Mouse (Mus musculus) neural tube, embryonic 12.5 days (tissue): ENCODE data around the gene Exosc9. TPM values are rescaled to one million over a fixed set of nuclear protein-coding genes. Genes with fewer than 3 reads are reported as not detected.

Experiments
- ATAC-seq: fragments of 200-750 bp; cut with Nextera tagmentation; 2 replicates; pipeline ENCODE4 v1.8.0; 2017; ENCODE audit warnings: low read depth, mild to moderate bottlenecking, moderate TSS enrichment, moderate library complexity; ENCODE audit not compliant: low FRiP score
- H3K27ac ChIP-seq: fragments of 300-500 bp; sonication (generic); 2 replicates; pipeline ENCODE4 v1.5.1; 2016
- H3K27me3 ChIP-seq: fragments of 300-500 bp; sonication (generic); replicated peaks from 2 replicates; pipeline ENCODE4 v1.6.1; 2016; ENCODE audit warnings: mild to moderate bottlenecking
- H3K36me3 ChIP-seq: fragments of 300-500 bp; sonication (generic); 2 replicates; pipeline ENCODE4 v1.6.1; 2016; ENCODE audit warnings: mild to moderate bottlenecking
- H3K4me1 ChIP-seq: fragments of 300-500 bp; sonication (generic); 2 replicates; pipeline ENCODE4 v1.6.1; 2016
- H3K4me2 ChIP-seq: fragments of 300-500 bp; sonication (generic); replicated peaks from 2 replicates; pipeline ENCODE4 v1.6.1; 2016; ENCODE audit warnings: mild to moderate bottlenecking
- H3K4me3 ChIP-seq: fragments of 300-500 bp; sonication (generic); 2 replicates; pipeline ENCODE4 v1.5.1; 2016
- H3K9ac ChIP-seq: fragments of 300-500 bp; sonication (generic); 2 replicates; pipeline ENCODE4 v1.6.1; 2016; ENCODE audit warnings: mild to moderate bottlenecking
- H3K9me3 ChIP-seq: fragments of 300-500 bp; sonication (generic); 2 replicates; pipeline ENCODE4 v1.6.1; 2016; ENCODE audit warnings: mild to moderate bottlenecking
- WGBS: fragments of 180-500 bp; shearing (Covaris S2); methylation state at CpG from one replicate; pipeline ENCODE4 v1.1.7; 2016; 5-methylcytosine and 5-hydroxymethylcytosine counted together
- polyA plus RNA-seq: library from polyadenylated mRNA; unstranded; fragments of >200 nt; fragmentation: Nextera tagmentation; extraction: Ambion mirVana; gene quantifications from 2 replicates; pipeline ENCODE4 v1.2.1, GENCODE M21; 2016

Gene Exosc9
- 85.2 and 86.6 TPM in 2 replicates for polyA plus RNA-seq

DNA sequence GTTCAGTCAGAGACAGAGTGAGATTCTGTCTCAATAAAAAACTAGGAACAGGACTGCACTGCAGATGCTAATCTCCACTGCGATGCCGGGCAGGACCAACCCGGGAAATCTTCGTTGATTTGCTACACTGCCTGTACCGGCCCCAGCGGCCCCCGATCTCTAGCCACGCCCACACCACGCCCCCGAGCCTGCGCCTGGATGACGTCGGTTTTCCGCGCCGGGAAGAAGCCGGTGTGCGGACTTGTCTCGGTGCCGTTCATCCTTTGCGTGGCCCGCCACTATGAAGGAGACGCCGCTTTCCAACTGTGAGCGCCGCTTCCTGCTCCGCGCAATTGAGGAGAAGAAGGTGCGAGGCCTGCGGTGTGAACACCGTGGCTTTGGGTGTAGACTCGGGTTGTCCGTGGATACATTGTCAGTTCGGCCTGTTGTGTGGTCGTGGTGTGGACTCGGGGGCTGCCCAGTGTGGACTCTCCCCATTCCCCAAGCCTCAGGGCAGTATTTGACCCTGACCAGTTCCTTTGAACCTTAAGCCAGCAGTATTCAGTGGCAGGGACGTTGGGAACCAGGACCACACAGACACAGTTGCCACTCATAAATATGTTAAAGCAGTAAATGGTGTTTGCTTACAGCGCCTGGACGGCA is at the start of gene Exosc9:
Gene Exosc9, plus strand, starts transcription at position 201 of the 642 bp plus-strand sequence.
- H3K27me3 ChIP-seq: no peaks in the 10 kb centered on the region
- H3K4me3 ChIP-seq: peak within 1 kb of the TSS; percentile 85
- H3K9ac ChIP-seq: peak within 1 kb of the TSS; percentile 70
- H3K4me2 ChIP-seq: peak within 1 kb of the TSS; percentile 81
- H3K9me3 ChIP-seq: no peaks in the 10 kb centered on the region
- ATAC-seq: peak; percentile 96
- H3K4me1 ChIP-seq: peaks cover 7% of the 10 kb centered on the region
- WGBS: under 1% methylated on average over 39 of the region's 39 CpGs
- peak within 1 kb of the TSS; percentile 75; the same call in 1 of the 2 replicates for H3K27ac ChIP-seq
- H3K36me3 ChIP-seq: peaks cover 28% of the 10 kb centered on the region

- Histone ChIP-seq H3K27me3 (no peaks in the 10 kb centered on the region), H3K4me2 (no peak overlapping the region), H3K4me1 (no peaks in the 10 kb centered on the region), H3K27ac (no peak overlapping the region), H3K36me3 (no peaks in the 10 kb centered on the region), H3K4me3 (no peak overlapping the region), H3K9me3 (no peaks in the 10 kb centered on the region), H3K9ac (no peak overlapping the region)
- WGBS: 86% methylated on average over 8 of the region's 8 CpGs
- ATAC-seq: no peak
Observed at GRCm38 (mm10) chr3:36505306-36505705, 47.1 kb upstream of the Exosc9 start.

- Histone ChIP-seq H3K4me1 (no peaks in the 10 kb centered on the region), H3K4me3 (no peak overlapping the region), H3K4me2 (no peak overlapping the region), H3K9ac (no peak overlapping the region), H3K27me3 (no peaks in the 10 kb centered on the region), H3K36me3 (no peaks in the 10 kb centered on the region), H3K27ac (no peak overlapping the region), H3K9me3 (no peaks in the 10 kb centered on the region)
- WGBS: 65% methylated on average over 10 of the region's 10 CpGs
- ATAC-seq: no peak; the same call in 1 of the 2 replicates
Observed at GRCm38 (mm10) chr3:36505809-36506735, 46.3 kb upstream of the Exosc9 start.

DNA sequence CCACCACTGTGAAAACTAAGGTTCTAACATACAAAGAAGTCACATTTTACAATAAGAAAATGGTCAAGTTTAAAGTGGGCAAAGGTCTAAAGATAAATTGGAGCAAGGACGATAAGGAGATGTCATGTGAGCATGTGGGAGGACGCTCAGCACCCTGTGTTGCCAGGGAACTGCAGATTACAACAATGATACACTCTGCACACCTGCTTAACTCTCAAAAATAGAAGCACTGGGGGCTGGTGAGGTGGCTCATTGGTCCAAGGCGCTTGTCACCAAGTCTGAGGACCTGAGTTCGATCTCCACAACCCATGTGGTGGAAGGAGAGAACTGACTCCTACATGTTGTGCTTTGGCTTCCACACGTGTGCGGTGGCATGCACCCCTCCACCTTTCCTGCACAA is 40.9 kb upstream of the Exosc9 start:
- Histone ChIP-seq H3K4me1 (no peaks in the 10 kb centered on the region), H3K36me3 (no peaks in the 10 kb centered on the region), H3K4me2 (no peak overlapping the region), H3K9me3 (no peaks in the 10 kb centered on the region), H3K27ac (no peak overlapping the region), H3K9ac (no peak overlapping the region), H3K27me3 (no peaks in the 10 kb centered on the region), H3K4me3 (no peak overlapping the region)
- ATAC-seq: no peak
- 93% methylated on average over 6 of the region's 6 CpGs for WGBS

- no peaks in the 10 kb centered on the region for H3K9me3 ChIP-seq
- H3K4me3 ChIP-seq: no peak overlapping the region
- no peak overlapping the region for H3K9ac ChIP-seq
- no peak overlapping the region for H3K27ac ChIP-seq
- H3K4me2 ChIP-seq: no peak overlapping the region
- H3K36me3 ChIP-seq: no peaks in the 10 kb centered on the region
- no peaks in the 10 kb centered on the region for H3K4me1 ChIP-seq
- WGBS: 91% methylated on average over 9 of the region's 9 CpGs
- ATAC-seq: no peak
- peaks cover 15% of the 10 kb centered on the region for H3K27me3 ChIP-seq
Observed at GRCm38 (mm10) chr3:36516196-36516595, 36.2 kb upstream of the Exosc9 start.

GRCm38 (mm10) chr3:36521073-36522060 is 31.0 kb upstream of the Exosc9 start, which contains the start of gene Gm11549:
Gene Gm11549, minus strand, starts transcription at chr3:36521813.
- ATAC-seq: peak; percentile 73
- no peak within 1 kb of the TSS for H3K27ac ChIP-seq
- peak within 1 kb of the TSS; percentile 60 for H3K9ac ChIP-seq
- H3K4me1 ChIP-seq: no peaks in the 10 kb centered on the region; the same call in 1 of the 2 replicates
- H3K9me3 ChIP-seq: no peaks in the 10 kb centered on the region
- peaks cover 31% of the 10 kb centered on the region for H3K27me3 ChIP-seq
- WGBS: under 1% methylated on average over 51 of the region's 51 CpGs
- H3K4me3 ChIP-seq: peak within 1 kb of the TSS; percentile 54
- peak within 1 kb of the TSS; percentile 97 for H3K4me2 ChIP-seq
- H3K36me3 ChIP-seq: no peaks in the 10 kb centered on the region

DNA sequence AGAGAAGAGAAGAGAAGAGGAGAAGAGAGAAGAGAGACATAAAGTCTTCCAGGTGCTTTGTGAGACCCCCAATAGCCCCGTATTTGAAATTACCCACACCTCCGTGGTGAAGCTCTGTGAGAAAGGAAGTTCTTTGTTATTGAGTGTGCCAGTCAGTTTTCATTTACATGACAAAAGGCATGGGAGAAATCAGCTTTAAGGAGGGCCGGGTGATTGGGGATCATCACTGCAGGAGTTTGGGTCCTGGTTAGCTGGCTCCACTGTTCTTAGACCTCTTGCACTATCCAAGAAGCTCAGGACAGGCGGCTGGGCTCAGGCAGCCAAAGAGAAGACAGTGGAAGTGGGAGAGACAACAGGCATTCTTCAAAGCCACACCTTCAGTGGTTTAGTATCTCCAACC is 30.3 kb upstream of the Exosc9 start:
- WGBS: 6% methylated on average over 4 of the region's 4 CpGs
- no peaks in the 10 kb centered on the region; the same call in 1 of the 2 replicates for H3K4me1 ChIP-seq
- peak overlapping the region; percentile 97 for H3K4me2 ChIP-seq
- peaks cover 31% of the 10 kb centered on the region for H3K27me3 ChIP-seq
- H3K27ac ChIP-seq: no peak overlapping the region
- no peak overlapping the region for H3K4me3 ChIP-seq
- no peaks in the 10 kb centered on the region for H3K9me3 ChIP-seq
- no peak for ATAC-seq
- H3K9ac ChIP-seq: no peak overlapping the region
- H3K36me3 ChIP-seq: no peaks in the 10 kb centered on the region

DNA sequence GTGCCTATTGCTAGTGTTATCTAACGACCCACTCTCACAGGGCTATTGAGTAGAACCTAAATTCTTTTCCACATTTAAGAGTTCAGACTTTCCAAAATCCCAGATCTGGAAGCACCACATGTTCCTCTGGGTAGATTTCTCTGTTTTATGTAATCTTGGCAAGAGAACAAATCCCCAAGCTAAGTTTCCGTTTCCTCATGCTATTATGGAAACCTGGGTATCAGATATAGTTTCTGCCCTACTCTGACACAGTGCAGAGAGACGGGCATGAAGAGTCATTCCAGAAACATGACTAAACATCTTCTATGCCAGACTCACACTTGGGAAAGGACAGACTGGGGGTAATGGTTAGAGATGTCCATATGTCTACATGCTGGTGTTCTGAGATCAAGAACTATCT is 27.9 kb upstream of the Exosc9 start:
- no peak overlapping the region for H3K4me2 ChIP-seq
- H3K27ac ChIP-seq: no peak overlapping the region
- no peaks in the 10 kb centered on the region for H3K9me3 ChIP-seq
- H3K4me1 ChIP-seq: no peaks in the 10 kb centered on the region; the same call in 1 of the 2 replicates
- no peak overlapping the region for H3K9ac ChIP-seq
- 85% methylated on average over 3 of the region's 3 CpGs for WGBS
- H3K36me3 ChIP-seq: no peaks in the 10 kb centered on the region
- no peak for ATAC-seq
- no peak overlapping the region for H3K4me3 ChIP-seq
- peaks cover 31% of the 10 kb centered on the region for H3K27me3 ChIP-seq

DNA sequence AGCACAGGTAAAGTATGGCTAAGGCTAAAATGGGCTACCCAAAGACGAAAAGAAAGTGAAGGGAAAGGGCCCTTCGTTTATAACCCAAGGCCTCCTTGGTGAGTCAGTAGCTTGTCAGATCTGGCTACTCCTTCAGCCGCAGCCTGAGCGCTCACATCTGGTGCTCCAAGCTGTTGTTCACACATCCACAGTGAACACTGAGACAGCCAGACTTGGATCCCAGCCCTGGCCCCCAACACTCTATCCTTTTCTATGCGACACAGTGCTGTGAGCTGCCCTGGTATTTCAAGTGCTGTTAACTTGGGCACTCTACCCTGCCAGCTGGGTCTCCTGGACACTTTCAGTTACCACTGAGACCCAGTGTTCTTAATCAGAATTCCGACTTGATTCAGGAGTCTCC is 22.1 kb upstream of the Exosc9 start:
- no peak overlapping the region for H3K9ac ChIP-seq
- no peak for ATAC-seq
- 90% methylated on average over 6 of the region's 6 CpGs for WGBS

DNA sequence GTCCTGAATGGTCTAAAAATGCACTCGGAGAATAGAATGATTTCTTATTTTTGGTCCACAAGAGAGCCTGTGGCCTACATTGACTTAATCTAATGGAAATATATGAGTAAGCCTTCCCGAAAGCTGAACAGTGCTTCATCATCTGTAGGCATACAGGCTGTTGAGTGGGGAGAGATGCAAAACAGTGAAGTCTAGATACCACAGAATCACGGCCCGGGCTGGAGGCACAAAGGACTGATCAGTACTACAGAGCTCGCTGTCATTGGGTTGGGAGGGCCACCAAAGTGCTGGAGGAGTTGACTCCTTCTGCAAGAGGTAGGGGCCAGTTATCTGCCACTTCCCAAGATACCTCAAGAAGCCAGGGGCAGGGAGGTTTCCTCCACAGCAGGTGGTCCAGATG is 21.6 kb upstream of the Exosc9 start:
- H3K4me3 ChIP-seq: no peak overlapping the region
- H3K9ac ChIP-seq: no peak overlapping the region
- no peak overlapping the region for H3K27ac ChIP-seq
- WGBS: 79% methylated on average over 5 of the region's 5 CpGs
- no peaks in the 10 kb centered on the region for H3K9me3 ChIP-seq
- peaks cover 4% of the 10 kb centered on the region; the same call in 1 of the 2 replicates for H3K4me1 ChIP-seq
- 0 out of 2 replicates have a peak, but pooled peaks cover 4% of the 10 kb centered on the region for H3K27me3 ChIP-seq
- no peaks in the 10 kb centered on the region for H3K36me3 ChIP-seq
- no peak for ATAC-seq
- H3K4me2 ChIP-seq: no peak overlapping the region

More for the DNA sequence above, 22.1 kb upstream of the Exosc9 start:
- H3K27me3 ChIP-seq: 0 out of 2 replicates have a peak, but pooled peaks cover 4% of the 10 kb centered on the region
- no peak overlapping the region for H3K4me3 ChIP-seq
- no peaks in the 10 kb centered on the region for H3K36me3 ChIP-seq
- peaks cover 4% of the 10 kb centered on the region; the same call in 1 of the 2 replicates for H3K4me1 ChIP-seq
- no peaks in the 10 kb centered on the region for H3K9me3 ChIP-seq
- no peak overlapping the region for H3K4me2 ChIP-seq
- H3K27ac ChIP-seq: no peak overlapping the region

DNA sequence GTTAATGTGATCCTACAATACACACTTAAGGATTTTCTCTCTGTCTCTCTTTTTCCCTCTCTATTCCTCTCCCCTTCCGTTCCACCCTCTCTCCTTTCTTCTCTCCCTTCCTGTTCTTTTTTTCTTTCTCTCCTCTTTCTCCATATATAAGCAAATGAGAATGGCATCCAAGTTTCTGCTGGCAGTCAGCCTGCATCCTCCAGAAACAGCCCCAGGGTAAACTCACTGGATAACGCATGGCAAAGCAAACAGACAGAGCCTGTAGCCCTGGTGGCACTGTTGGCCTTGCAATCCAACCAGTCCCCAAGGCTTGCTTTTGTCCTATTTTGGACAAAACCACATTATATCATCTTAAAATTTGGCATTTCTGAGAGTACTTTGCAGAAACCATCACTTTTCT is 21.2 kb upstream of the Exosc9 start:
- H3K27ac ChIP-seq: no peak overlapping the region
- no peak for ATAC-seq
- WGBS: 50% methylated on average over 2 of the region's 2 CpGs
- peaks cover 4% of the 10 kb centered on the region; the same call in 1 of the 2 replicates for H3K4me1 ChIP-seq
- no peak overlapping the region for H3K4me2 ChIP-seq
- H3K9me3 ChIP-seq: no peaks in the 10 kb centered on the region
- H3K36me3 ChIP-seq: no peaks in the 10 kb centered on the region
- H3K4me3 ChIP-seq: no peak overlapping the region
- H3K9ac ChIP-seq: no peak overlapping the region
- H3K27me3 ChIP-seq: 0 out of 2 replicates have a peak, but pooled peaks cover 4% of the 10 kb centered on the region
